Mouse (Mus musculus) E14TG2a.4 (cell line): Measurements from ENCODE around the gene Lzts2.

Source experiments
- CTCF ChIP-seq: conservative IDR thresholded peaks from 2 replicates; pipeline ENCODE4 v1.5.1; 2014; ENCODE audit warnings: low read length
- NANOG ChIP-seq: IDR thresholded peaks from 2 replicates; pipeline ENCODE4 v1.6.1; 2014; ENCODE audit warnings: borderline replicate concordance, low read length, mixed read lengths
- POU5F1 ChIP-seq: IDR thresholded peaks from 2 replicates; pipeline ENCODE4 v1.6.1; 2014; ENCODE audit warnings: low read length, borderline replicate concordance

DNA sequence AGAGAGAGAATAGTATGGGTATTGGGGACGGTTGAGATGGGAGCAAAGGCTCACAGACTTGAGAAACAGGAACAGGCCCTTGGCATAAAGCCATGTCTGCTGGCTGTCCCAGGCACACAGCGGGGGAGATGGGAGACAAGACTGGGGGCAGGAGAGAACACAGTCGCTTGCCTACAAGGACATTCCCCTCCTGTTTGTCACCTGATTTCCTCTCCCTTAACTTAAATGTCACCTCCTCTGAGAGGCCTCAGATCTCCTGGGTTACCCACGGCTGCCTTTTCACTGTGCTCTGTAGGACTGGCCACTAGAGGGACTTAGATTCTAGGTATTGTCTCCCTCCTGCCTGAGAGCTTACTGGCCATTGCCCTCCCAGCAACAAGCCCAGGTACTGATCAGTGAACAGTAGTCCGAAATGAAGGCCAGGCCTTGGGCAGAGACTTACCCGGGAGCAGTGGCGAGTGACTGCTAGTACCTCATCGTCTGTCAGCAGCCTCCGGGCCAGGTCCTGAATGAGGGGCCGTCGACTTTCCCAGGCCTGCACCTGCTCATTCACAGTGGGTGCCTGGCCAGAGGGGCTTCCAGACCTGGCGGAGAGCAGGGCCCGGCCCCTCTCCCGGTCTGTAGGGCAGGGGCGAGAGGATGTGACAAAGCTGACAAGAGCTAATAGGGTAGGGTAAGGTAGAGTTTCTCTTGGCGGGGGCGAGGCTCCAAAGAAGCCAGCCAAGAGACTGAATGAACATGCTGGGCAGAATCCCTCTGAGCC, 18.5 kb downstream of the Lzts2 start:
- peak; percentile 38; the same call in 1 of the 2 replicates for TF ChIP-seq CTCF
- TF ChIP-seq NANOG, result no peak
- no peak for TF ChIP-seq POU5F1
